28 mouse cellular contexts compared by ENCODE assay signal in the genomic region with DNA sequence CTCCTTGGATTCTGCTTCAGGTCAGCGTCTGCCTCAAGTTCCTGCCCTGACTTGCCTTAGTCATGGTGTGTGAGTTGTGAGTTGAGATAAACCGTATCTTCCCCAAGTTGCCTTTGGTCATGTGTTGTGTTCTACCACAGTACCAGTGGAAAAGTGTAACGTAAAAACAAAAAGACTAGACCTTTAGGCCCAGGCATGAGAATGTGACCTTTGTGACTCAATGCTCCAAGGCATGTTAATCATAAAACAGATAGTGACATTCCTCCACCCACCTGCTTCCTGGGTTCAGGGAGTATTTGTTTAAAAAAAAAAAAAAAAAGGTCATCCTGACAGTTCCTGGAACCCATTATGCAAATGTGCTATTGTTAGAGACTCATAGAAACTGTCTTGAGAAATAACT.
A peak's percentile ranks its signal among the peaks of the same experiment; 100 is the strongest.
DNase-seq lines count a peak whose midpoint lies in the region; ATAC-seq and TF ChIP-seq lines count a peak whose summit lies in the region.
"Had no signal": no experiment of that assay in that cellular context is flagged by ENCODE, and none has a peak within 500 bp of the region (broad histone marks: within the 10 kb centered on the region; RNA-seq: fewer than 3 reads in every experiment).

No protein-coding gene starts in this region.

- DNase-seq in kidney, adult 2 months: peak; percentile 87
- no peak for DNase-seq in kidney, postnatal 10 days
- peak; percentile 86 for DNase-seq in liver, adult 2 months (ENCODE audit: extremely low read depth, low read depth, low spot score)
- DNase-seq in liver, postnatal 0 days: no peak
- DNase-seq in yolk sac, embryonic 10.5 days (ENCODE audit: low spot score): peak; percentile 18
- no peak for DNase-seq in lung, adult 18-20 months
- DNase-seq: adrenal gland, adult 8-10 months; adrenal gland, postnatal 25 days; cerebellum, adult 11-12 months; cerebellum, adult 8-10 months; cerebellum, postnatal 10 days; cerebellum, postnatal 36 days; embryo, embryonic 11 days; gastrocnemius, postnatal 25 days; heart, adult 18-20 months; heart, postnatal 10 days; heart, postnatal 36 days had no signal

- TF ChIP-seq POLR2A in kidney, adult 2 months (IDR thresholded peaks at IDR 0.05; ENCODE audit: low read depth, low read length): no peak
- no peak for TF ChIP-seq POLR2A in liver, adult 2 months (IDR thresholded peaks at IDR 0.05; ENCODE audit: extremely low read depth, insufficient read depth, low read length)

- no peak for TF ChIP-seq CTCF in kidney, adult 2 months (conservative IDR thresholded peaks at IDR 0.05; ENCODE audit: insufficient read depth, insufficient read length, low read depth, low read length)
- no peak for TF ChIP-seq CTCF in liver, adult 2 months (IDR thresholded peaks at IDR 0.05; ENCODE audit: low read depth, low read length)
- TF ChIP-seq CTCF in liver, postnatal 0 days (IDR thresholded peaks at IDR 0.05; ENCODE audit: low read depth): no peak

- peak overlapping the region; percentile 85 for H3K27ac ChIP-seq in kidney, adult 2 months (ENCODE audit: insufficient read depth, low read depth, low read length)
- peak overlapping the region; percentile 74 for H3K27ac ChIP-seq in liver, adult 2 months (replicated peaks; ENCODE audit: insufficient read depth, low read depth, low read length)
- H3K27ac ChIP-seq in liver, postnatal 0 days (ENCODE audit: low read depth): no peak overlapping the region
- H3K27ac ChIP-seq: embryonic facial prominence, embryonic 10.5 days; embryonic facial prominence, embryonic 13.5 days; forebrain, embryonic 12.5 days; forebrain, embryonic 15.5 days; heart, embryonic 15.5 days; hindbrain, embryonic 10.5 days; hindbrain, embryonic 14.5 days had no signal

- ATAC-seq in liver, postnatal 0 days: no peak
- ATAC-seq: activated CD4-positive, CD25-positive, alpha-beta regulatory T cell, adult 4 months; CD4-positive, CD25-positive, alpha-beta regulatory T cell, adult 4 months; forebrain, embryonic 15.5 days had no signal

- H3K4me2 ChIP-seq in liver, postnatal 0 days (ENCODE audit: low read depth, low read length): no peak overlapping the region
- H3K4me2 ChIP-seq: embryonic facial prominence, embryonic 13.5 days; forebrain, embryonic 12.5 days; forebrain, embryonic 15.5 days; heart, embryonic 12.5 days; heart, embryonic 15.5 days; hindbrain, embryonic 14.5 days had no signal

- no peaks in the 10 kb centered on the region for H3K36me3 ChIP-seq in kidney, adult 2 months (ENCODE audit: control insufficient read depth, insufficient read depth, low read length)
- H3K36me3 ChIP-seq in liver, adult 2 months (ENCODE audit: control insufficient read depth, insufficient read depth, low read length): no peaks in the 10 kb centered on the region
- no peaks in the 10 kb centered on the region for H3K36me3 ChIP-seq in liver, postnatal 0 days (replicated peaks; ENCODE audit: insufficient read depth, low read length)
- H3K36me3 ChIP-seq: embryonic facial prominence, embryonic 10.5 days; embryonic facial prominence, embryonic 13.5 days; forebrain, embryonic 12.5 days; forebrain, embryonic 15.5 days; heart, embryonic 12.5 days; heart, embryonic 15.5 days; hindbrain, embryonic 10.5 days had no signal

- no peak for TF ChIP-seq EP300 in liver, postnatal 0 days (IDR thresholded peaks at IDR 0.05; ENCODE audit: low read depth)

- no peaks in the 10 kb centered on the region for H3K79me2 ChIP-seq in liver, adult 2 months (ENCODE audit: control insufficient read depth, insufficient read depth, low read length)

- 52% methylated on average over 3 of the region's 3 CpGs for WGBS in kidney, adult 2 months
- 46% methylated on average over 3 of the region's 3 CpGs for WGBS in liver, adult 2 months
- WGBS in liver, postnatal 0 days (ENCODE audit: insufficient replicate concordance): 66% methylated on average over 3 of the region's 3 CpGs

- H3K4me1 ChIP-seq in kidney, adult 2 months (ENCODE audit: control insufficient read depth, insufficient read depth, low read length): peaks cover 18% of the 10 kb centered on the region
- peaks cover 4% of the 10 kb centered on the region for H3K4me1 ChIP-seq in liver, adult 2 months (ENCODE audit: control insufficient read depth, insufficient read depth, low read length)
- H3K4me1 ChIP-seq in liver, postnatal 0 days (ENCODE audit: insufficient read depth): no peaks in the 10 kb centered on the region
- H3K4me1 ChIP-seq: forebrain, embryonic 12.5 days; forebrain, embryonic 15.5 days; heart, embryonic 12.5 days; heart, embryonic 15.5 days; hindbrain, embryonic 10.5 days had no signal

- H3K27me3 ChIP-seq in kidney, adult 2 months (replicated peaks; ENCODE audit: control insufficient read depth, insufficient read depth, low read length): no peaks in the 10 kb centered on the region
- no peaks in the 10 kb centered on the region for H3K27me3 ChIP-seq in liver, adult 2 months (ENCODE audit: control insufficient read depth, insufficient read depth, low read length)
- H3K27me3 ChIP-seq in liver, postnatal 0 days (ENCODE audit: insufficient read depth, low read length): no peaks in the 10 kb centered on the region
- H3K27me3 ChIP-seq: embryonic facial prominence, embryonic 13.5 days; forebrain, embryonic 12.5 days; forebrain, embryonic 15.5 days; heart, embryonic 12.5 days; heart, embryonic 15.5 days had no signal

- no peak overlapping the region for H3K4me3 ChIP-seq in kidney, adult 2 months (ENCODE audit: insufficient read depth, low read depth, low read length)
- H3K4me3 ChIP-seq in liver, adult 2 months (ENCODE audit: insufficient read depth, low read depth, low read length): no peak overlapping the region
- no peak overlapping the region for H3K4me3 ChIP-seq in liver, postnatal 0 days (ENCODE audit: low read depth, low read length)
- H3K4me3 ChIP-seq: embryonic facial prominence, embryonic 10.5 days; embryonic facial prominence, embryonic 13.5 days; erythroblast, embryonic 14.5 days; forebrain, embryonic 12.5 days; forebrain, embryonic 15.5 days; heart, embryonic 12.5 days; heart, embryonic 15.5 days; hindbrain, embryonic 10.5 days had no signal

- no peaks in the 10 kb centered on the region; the same call in 1 of the 2 replicates for H3K9me3 ChIP-seq in liver, postnatal 0 days (ENCODE audit: low read length)
- H3K9me3 ChIP-seq: embryonic facial prominence, embryonic 10.5 days; forebrain, embryonic 12.5 days; forebrain, embryonic 15.5 days; heart, embryonic 15.5 days had no signal

- no peak overlapping the region for H3K9ac ChIP-seq in liver, adult 2 months (ENCODE audit: low read depth, low read length)
- H3K9ac ChIP-seq in liver, postnatal 0 days (replicated peaks): no peak overlapping the region
- H3K9ac ChIP-seq: embryonic facial prominence, embryonic 13.5 days; forebrain, embryonic 12.5 days; forebrain, embryonic 15.5 days; heart, embryonic 12.5 days; heart, embryonic 15.5 days; hindbrain, embryonic 14.5 days had no signal

Comparison
In these comparisons a context has a peak if more than half of its experiments do, and no peak if none do; other contexts are left out.
1. DNase-seq: peak in kidney, adult 2 months (single experiment), liver, adult 2 months (single experiment) and yolk sac, embryonic 10.5 days (single experiment); none in kidney, postnatal 10 days (single experiment), liver, postnatal 0 days (single experiment) and lung, adult 18-20 months (0 of 2).